Mouse (Mus musculus): ENCODE results near the gene Klhl20.

Gene Klhl20

GRCm38 (mm10) chr1:161071272-161071620 is 60.1 kb downstream of the Klhl20 start:
- no peak for DNase-seq (ENCODE audit: low read depth, low spot score)

GRCm38 (mm10) chr1:161070352-161071271 is 60.7 kb downstream of the Klhl20 start, which contains the start of the genes Dars2 and Cenpl:
Dars2 (minus strand) TSS chr1:161070658.
Cenpl (plus strand) TSS chr1:161070713.
- DNase-seq (ENCODE audit: low read depth, low spot score) = peak; percentile 99

GRCm38 (mm10) chr1:161063351-161063750 is 68.0 kb downstream of the Klhl20 start:
- DNase-seq (ENCODE audit: low read depth, low spot score) = no peak

- no peak for DNase-seq (ENCODE audit: low read depth, low spot score)
Measured at GRCm38 (mm10) chr1:161057164-161057563, 74.1 kb downstream of the Klhl20 start.

- no peak for DNase-seq (ENCODE audit: low read depth, low spot score)
Measured at GRCm38 (mm10) chr1:161046972-161047371, 84.3 kb downstream of the Klhl20 start.

GRCm38 (mm10) chr1:161041261-161042020 is 89.9 kb downstream of the Klhl20 start:
- DNase-seq (ENCODE audit: low read depth, low spot score) = peak; percentile 5

GRCm38 (mm10) chr1:161040855-161041254 is 90.5 kb downstream of the Klhl20 start:
- peak; percentile 56 for DNase-seq (ENCODE audit: low read depth, low spot score)

GRCm38 (mm10) chr1:161040426-161040770 is 90.9 kb downstream of the Klhl20 start:
- DNase-seq (ENCODE audit: low read depth, low spot score) = peak; percentile 54

- peak; percentile 75 for DNase-seq (ENCODE audit: low read depth, low spot score)
Measured at GRCm38 (mm10) chr1:161039741-161040425, 91.4 kb downstream of the Klhl20 start.

- peak; percentile 28 for DNase-seq (ENCODE audit: low read depth, low spot score)
Measured at GRCm38 (mm10) chr1:161038968-161039721, 92.2 kb downstream of the Klhl20 start.
